Mouse (Mus musculus) brown adipose tissue, adult 24 weeks (tissue): ENCODE measurements around the gene Prl4a1. TPM values are rescaled to one million over a fixed set of nuclear protein-coding genes. Genes with fewer than 3 reads are reported as not detected.
"Not testable (repeated sequence)": the region's sequence is repeated elsewhere in the genome, so short reads cannot be mapped to it uniquely, and the experiment has no call there.

Experiments used
- H3K27ac ChIP-seq: fragments of 200-500 bp; replicated peaks from 2 replicates; pipeline ENCODE4 v1.5.1; 2012; ENCODE audit warnings: low read depth, mild to moderate bottlenecking, low read length
- H3K4me1 ChIP-seq: fragments of 200-500 bp; 2 replicates; pipeline ENCODE4 v1.6.1; 2012; ENCODE audit warnings: low read length, mixed read lengths; ENCODE audit not compliant: control insufficient read depth, insufficient read depth, insufficient read length
- H3K4me3 ChIP-seq: fragments of 200-500 bp; 2 replicates; pipeline ENCODE4 v1.5.1; 2012; ENCODE audit warnings: low read depth, mild to moderate bottlenecking, low read length, moderate library complexity; ENCODE audit not compliant: insufficient read depth
- polyA plus RNA-seq: library from polyadenylated mRNA; stranded (reverse); fragments of >200 nt; gene quantifications from 2 replicates; pipeline ENCODE4 v1.2.4, GENCODE M21; 2012; ENCODE audit not compliant: missing spikeins, insufficient read depth, insufficient read length

The Prl4a1 gene
- polyA plus RNA-seq, result not detected in 2 replicates

- Histone ChIP-seq H3K4me1 (no peaks in the 10 kb centered on the region), H3K27ac (no peak within 1 kb of the TSS), H3K4me3 (no peak within 1 kb of the TSS)
Measured at GRCm38 (mm10) chr13:28015912-28016311, at the start of gene Prl4a1. Gene Prl4a1 (plus strand): TSS chr13:28016212.

- no peak overlapping the region for H3K4me3 ChIP-seq
- H3K27ac ChIP-seq, result no peak overlapping the region
- H3K4me1 ChIP-seq, result no peaks in the 10 kb centered on the region
Measured at GRCm38 (mm10) chr13:27972931-27973330, 43.1 kb upstream of the Prl4a1 start.

GRCm38 (mm10) chr13:27974281-27974680, 41.7 kb upstream of the Prl4a1 start:
- H3K4me3 ChIP-seq, H3K27ac ChIP-seq, H3K4me1 ChIP-seq: not testable (repeated sequence)

- no peak overlapping the region for H3K4me3 ChIP-seq
- no peak overlapping the region for H3K27ac ChIP-seq
- H3K4me1 ChIP-seq, result no peaks in the 10 kb centered on the region
Measured at GRCm38 (mm10) chr13:27977646-27978045, 38.4 kb upstream of the Prl4a1 start.

- not testable (repeated sequence) for H3K27ac ChIP-seq, H3K4me1 ChIP-seq
Measured at GRCm38 (mm10) chr13:27996557-27996956, 19.5 kb upstream of the Prl4a1 start.

GRCm38 (mm10) chr13:28029330-28029729, 13.3 kb downstream of the Prl4a1 start:
- Histone ChIP-seq H3K27ac (no peak overlapping the region), H3K4me3 (no peak overlapping the region), H3K4me1 (no peaks in the 10 kb centered on the region)

More at GRCm38 (mm10) chr13:27996557-27996956, 19.5 kb upstream of the Prl4a1 start:
- not testable (repeated sequence) for H3K4me3 ChIP-seq

GRCm38 (mm10) chr13:28069315-28069714, 53.3 kb downstream of the Prl4a1 start:
- no peaks in the 10 kb centered on the region for H3K4me1 ChIP-seq
- H3K27ac ChIP-seq, result no peak overlapping the region
- no peak overlapping the region for H3K4me3 ChIP-seq

Other genes starting within 250 kb of the Prl4a1 start
- gene Prl7c1, start 235.4 kb upstream of the Prl4a1 start, polyA plus RNA-seq, result not detected in 2 replicates
- gene Prl2a1, start 214.6 kb upstream of the Prl4a1 start, polyA plus RNA-seq, result not detected in 2 replicates
- not detected in 2 replicates for gene Prl2c1, start 166.9 kb upstream of the Prl4a1 start, polyA plus RNA-seq
- gene Prl5a1, start 126.3 kb downstream of the Prl4a1 start, polyA plus RNA-seq, result not detected in 2 replicates
- gene Gm11361, start 241.3 kb downstream of the Prl4a1 start, polyA plus RNA-seq, result not detected in 2 replicates